Mouse (Mus musculus) B cell, adult 67 days (primary cell): Measurements from ENCODE around the gene Prdm5. TPM values are rescaled to one million over a fixed set of nuclear protein-coding genes. Genes with fewer than 3 reads are reported as not detected.

ENCODE experiments used
- total RNA-seq, 2 experiments: library from RNA; stranded (reverse); gene quantifications; 4 replicates each; pipeline ENCODE4 v1.2.4; 2023

The Prdm5 gene
- total RNA-seq = not detected

DNA sequence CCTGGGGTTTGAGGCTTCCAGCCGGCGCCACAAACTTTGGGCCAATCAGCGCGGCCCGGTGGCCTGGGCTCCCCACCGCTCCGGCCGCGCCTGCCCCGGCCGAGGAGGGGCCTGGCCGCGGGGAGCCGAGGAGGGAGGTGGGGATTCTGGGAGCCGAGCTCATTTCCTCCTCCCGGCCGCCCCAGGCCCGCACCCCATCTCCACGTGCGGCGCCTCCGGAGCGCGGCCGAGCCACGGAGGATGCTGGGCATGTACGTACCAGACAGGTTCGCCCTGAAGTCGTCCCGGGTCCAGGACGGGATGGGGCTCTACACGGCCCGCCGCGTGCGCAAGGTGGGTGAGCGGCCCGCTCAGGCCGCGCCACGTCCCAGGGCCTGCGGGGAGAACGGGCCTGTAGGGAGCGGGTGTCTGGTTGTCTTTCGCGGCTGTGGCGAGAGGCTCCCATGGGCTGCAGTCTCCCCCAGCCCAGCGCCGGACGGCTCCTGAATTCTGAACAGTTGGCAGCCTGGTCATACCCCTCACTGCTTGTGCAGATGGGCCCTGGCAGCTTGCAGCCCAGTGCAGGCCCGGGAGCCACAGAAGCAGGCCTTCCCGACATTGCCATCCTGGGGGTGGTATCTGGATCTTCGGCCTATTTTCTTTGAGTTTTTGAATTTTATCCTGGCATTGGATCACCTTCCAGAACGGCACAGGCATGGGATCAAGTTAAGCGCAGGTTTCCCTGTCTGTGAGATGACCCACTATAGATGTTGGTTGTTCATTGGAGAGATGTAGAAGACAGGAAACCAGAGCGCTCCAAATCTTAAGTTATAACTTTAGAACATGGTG, at the start of gene Prdm5:
Prdm5 (plus strand) TSS at position 128 of the 828 bp plus-strand sequence.

DNA sequence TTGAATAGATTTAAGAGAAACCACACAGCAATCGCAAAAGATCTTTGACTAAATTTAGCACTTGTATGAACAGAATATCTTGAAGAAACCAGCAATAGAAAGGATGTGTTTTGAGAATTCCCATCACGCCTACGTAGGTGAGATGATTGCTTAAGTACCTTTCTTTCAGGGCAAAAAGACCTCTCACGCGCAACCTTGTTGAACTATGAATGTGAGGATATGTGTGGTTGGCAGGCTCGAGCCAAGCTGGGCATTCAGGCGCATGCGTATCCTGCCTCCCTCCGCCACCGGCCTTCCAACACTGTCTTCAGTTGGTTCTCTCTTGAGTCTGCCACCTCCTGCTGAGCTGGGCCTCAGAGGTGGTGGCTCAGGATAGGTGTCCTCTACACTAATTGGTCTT, 173.5 kb downstream of the Prdm5 start, which contains the start of gene 4930544G11Rik:
4930544G11Rik (plus strand) TSS at position 301 of the 400 bp plus-strand sequence.

Other genes starting within 250 kb of the Prdm5 start
- under 1 TPM in 1 of 2 experiments, not detected in 1; 0.42 TPM for gene Ndnf, start 107.4 kb upstream of the Prdm5 start, total RNA-seq
- gene 4930544G11Rik, start 173.6 kb downstream of the Prdm5 start, total RNA-seq = not detected